Mouse (Mus musculus) 3134 (cell line): ENCODE data around the gene Lrrtm1.

Experiments used
- DNase-seq: peaks from one replicate; pipeline ENCODE4 v3.0.0-alpha.2; 2011; ENCODE audit warnings: low spot score; ENCODE audit not compliant: insufficient read length; ENCODE audit errors: extremely low read depth

The Lrrtm1 gene

GRCm38 (mm10) chr6:77242601-77243406, at the start of gene Lrrtm1:
Lrrtm1 (plus strand) TSS chr6:77242689.
- no peak for DNase-seq

GRCm38 (mm10) chr6:77196650-77197049, 45.8 kb upstream of the Lrrtm1 start:
- no peak for DNase-seq

- DNase-seq: no peak
Measured at GRCm38 (mm10) chr6:77199375-77199774, 43.1 kb upstream of the Lrrtm1 start.

GRCm38 (mm10) chr6:77209183-77209582, 33.3 kb upstream of the Lrrtm1 start:
- no peak for DNase-seq

GRCm38 (mm10) chr6:77209929-77210328, 32.6 kb upstream of the Lrrtm1 start:
- DNase-seq: no peak

GRCm38 (mm10) chr6:77213757-77214409, 28.6 kb upstream of the Lrrtm1 start:
- DNase-seq: no peak

GRCm38 (mm10) chr6:77215322-77215721, 27.2 kb upstream of the Lrrtm1 start:
- no peak for DNase-seq

GRCm38 (mm10) chr6:77218875-77219274, 23.6 kb upstream of the Lrrtm1 start:
- DNase-seq: no peak

GRCm38 (mm10) chr6:77220776-77221175, 21.7 kb upstream of the Lrrtm1 start:
- no peak for DNase-seq

GRCm38 (mm10) chr6:77222849-77223638, 19.4 kb upstream of the Lrrtm1 start:
- DNase-seq: no peak

GRCm38 (mm10) chr6:77240426-77240825, 2.1 kb upstream of the Lrrtm1 start:
- no peak for DNase-seq

- no peak for DNase-seq
Measured at GRCm38 (mm10) chr6:77243541-77244231, 1.2 kb downstream of the Lrrtm1 start.

- DNase-seq: no peak
Measured at GRCm38 (mm10) chr6:77253480-77253879, 11.0 kb downstream of the Lrrtm1 start.

- no peak for DNase-seq
Measured at GRCm38 (mm10) chr6:77256348-77256747, 13.9 kb downstream of the Lrrtm1 start.

GRCm38 (mm10) chr6:77257358-77258105, 15.0 kb downstream of the Lrrtm1 start:
- no peak for DNase-seq

GRCm38 (mm10) chr6:77265163-77265562, 22.7 kb downstream of the Lrrtm1 start:
- no peak for DNase-seq

- DNase-seq: no peak
Measured at GRCm38 (mm10) chr6:77278794-77279193, 36.3 kb downstream of the Lrrtm1 start.

- no peak for DNase-seq
Measured at GRCm38 (mm10) chr6:77286317-77286716, 43.8 kb downstream of the Lrrtm1 start.

- DNase-seq: no peak
Measured at GRCm38 (mm10) chr6:77288402-77288801, 45.9 kb downstream of the Lrrtm1 start.

- DNase-seq: no peak
Measured at GRCm38 (mm10) chr6:77291415-77291814, 48.9 kb downstream of the Lrrtm1 start.
